Mouse (Mus musculus) neural tube, embryonic 13.5 days (tissue): Measurements from ENCODE around the gene Rnf130. TPM values are rescaled to one million over a fixed set of nuclear protein-coding genes. Genes with fewer than 3 reads are reported as not detected.

Experiments
- ATAC-seq: fragments of 200-750 bp; cut with Nextera tagmentation; 2 replicates; pipeline ENCODE4 v1.8.0; 2017; ENCODE audit warnings: low read depth, mild to moderate bottlenecking, moderate TSS enrichment, moderate library complexity
- H3K27ac ChIP-seq: fragments of 300-500 bp; sonication (generic); replicated peaks from 2 replicates; pipeline ENCODE4 v1.5.1; 2015; ENCODE audit warnings: moderate library complexity, mild to moderate bottlenecking, inconsistent platforms
- H3K27me3 ChIP-seq: fragments of 300-500 bp; sonication (generic); 2 replicates; pipeline ENCODE4 v1.6.1; 2015; ENCODE audit warnings: mild to moderate bottlenecking, inconsistent platforms
- H3K36me3 ChIP-seq: fragments of 300-500 bp; sonication (generic); 2 replicates; pipeline ENCODE4 v1.6.1; 2015; ENCODE audit warnings: mild to moderate bottlenecking, inconsistent platforms
- H3K4me1 ChIP-seq: fragments of 300-500 bp; sonication (generic); replicated peaks from 2 replicates; pipeline ENCODE4 v1.6.1; 2015; ENCODE audit warnings: inconsistent platforms
- H3K4me2 ChIP-seq: fragments of 300-500 bp; sonication (generic); 2 replicates; pipeline ENCODE4 v1.6.1; 2015; ENCODE audit warnings: inconsistent platforms, mild to moderate bottlenecking, moderate library complexity
- H3K4me3 ChIP-seq: fragments of 300-500 bp; sonication (generic); 2 replicates; pipeline ENCODE4 v1.5.1; 2015; ENCODE audit warnings: mild to moderate bottlenecking, inconsistent platforms
- H3K9ac ChIP-seq: fragments of 300-500 bp; sonication (generic); 2 replicates; pipeline ENCODE4 v1.6.1; 2015; ENCODE audit warnings: moderate library complexity, mild to moderate bottlenecking, inconsistent platforms
- H3K9me3 ChIP-seq: fragments of 300-500 bp; sonication (generic); 2 replicates; pipeline ENCODE4 v1.6.1; 2016; ENCODE audit warnings: inconsistent platforms
- WGBS: fragments of 180-500 bp; shearing (Covaris S2); methylation state at CpG from one replicate; pipeline ENCODE4 v1.1.7; 2015; 5-methylcytosine and 5-hydroxymethylcytosine counted together
- microRNA counts: library from miRNA; unstranded; fragments of <30 nt; microRNA quantifications from one replicate; lab custom pipeline; 2016
- microRNA-seq: library from miRNA; unstranded; fragments of <30 nt; microRNA quantifications from one replicate; pipeline ENCODE4, GENCODE M21; 2016
- polyA plus RNA-seq: library from polyadenylated mRNA; unstranded; fragments of >200 nt; fragmentation: Nextera tagmentation; extraction: Ambion mirVana; gene quantifications from 2 replicates; pipeline ENCODE4 v1.2.1, GENCODE M21; 2015

Gene Rnf130
- polyA plus RNA-seq, 1 experiment from 2014 or later, result 59.2 TPM

GRCm38 (mm10) chr11:50149603-50150150 is 124.5 kb downstream of the Rnf130 start:
- 85% methylated on average over 9 of the region's 9 CpGs for WGBS
- Histone ChIP-seq H3K4me3 (no peak overlapping the region), H3K27me3 (no peaks in the 10 kb centered on the region), H3K27ac (no peak overlapping the region), H3K9me3 (no peaks in the 10 kb centered on the region), H3K4me1 (peaks cover 8% of the 10 kb centered on the region; the same call in 1 of the 2 replicates), H3K36me3 (peaks cover 98% of the 10 kb centered on the region), H3K9ac (no peak overlapping the region), H3K4me2 (no peak overlapping the region)
- no peak for ATAC-seq

GRCm38 (mm10) chr11:50151374-50151773 is 126.2 kb downstream of the Rnf130 start:
- WGBS, result 78% methylated on average over 3 of the region's 3 CpGs
- Histone ChIP-seq H3K9me3 (no peaks in the 10 kb centered on the region), H3K27ac (no peak overlapping the region), H3K36me3 (peaks cover 97% of the 10 kb centered on the region), H3K27me3 (no peaks in the 10 kb centered on the region), H3K4me2 (no peak overlapping the region), H3K4me1 (peaks cover 8% of the 10 kb centered on the region; the same call in 1 of the 2 replicates), H3K4me3 (no peak overlapping the region), H3K9ac (no peak overlapping the region)
- no peak for ATAC-seq

- H3K27ac ChIP-seq, result no peak overlapping the region
- no peaks in the 10 kb centered on the region for H3K27me3 ChIP-seq
- 68% methylated on average over 9 of the region's 9 CpGs for WGBS
- no peaks in the 10 kb centered on the region for H3K9me3 ChIP-seq
- no peak overlapping the region for H3K4me2 ChIP-seq
- no peak overlapping the region for H3K9ac ChIP-seq
- H3K4me1 ChIP-seq, result peaks cover 8% of the 10 kb centered on the region; the same call in 1 of the 2 replicates
- H3K36me3 ChIP-seq, result peaks cover 99% of the 10 kb centered on the region
- no peak overlapping the region for H3K4me3 ChIP-seq
- ATAC-seq, result no peak
Measured at GRCm38 (mm10) chr11:50154166-50154565, 129.0 kb downstream of the Rnf130 start.

MicroRNA genes within 50 kb of the gene (microRNA counts, 519-probe panel; counts per million panel counts)
- microRNA mmu-miR-340-3p (lab: Ali Mortazavi, UCI) (3,063 counts per million, percentile 34 among the panel's probes with 10 or more counts), microRNA mmu-miR-340-5p (lab: Ali Mortazavi, UCI) (5,080 counts per million, percentile 88 among the panel's probes with 10 or more counts)

Small RNAs within 50 kb of the gene (microRNA-seq; reads per million reads assigned to microRNA genes)
- gene Mir340, result 442 reads per million, percentile 74 among the genes with 10 or more reads in this experiment

Other genes with a start within 250 kb of the Rnf130 start
- 4.6 and 6.3 TPM in 2 replicates for gene Gfpt2, start 231.2 kb upstream of the Rnf130 start, polyA plus RNA-seq
- gene Mapk9, start 178.6 kb upstream of the Rnf130 start, polyA plus RNA-seq, result 56.0 and 63.4 TPM in 2 replicates
- gene Rasgef1c, start 123.5 kb upstream of the Rnf130 start, polyA plus RNA-seq, result 17.8 and 18.9 TPM in 2 replicates
- 36.1 and 39.2 TPM in 2 replicates for gene Tbc1d9b, start 106.0 kb downstream of the Rnf130 start, polyA plus RNA-seq
- gene Mrnip, start 149.1 kb downstream of the Rnf130 start, polyA plus RNA-seq, result 23.1 and 31.9 TPM in 2 replicates
- gene Sqstm1, start 185.5 kb downstream of the Rnf130 start, polyA plus RNA-seq, result 337 and 343 TPM in 2 replicates
- 52.8 and 56.6 TPM in 2 replicates for gene Mgat4b, start 185.5 kb downstream of the Rnf130 start, polyA plus RNA-seq
- 1.8 and 2.6 TPM in 2 replicates for gene Ltc4s, start 213.3 kb downstream of the Rnf130 start, polyA plus RNA-seq